Mouse (Mus musculus) midbrain, embryonic 13.5 days (tissue): ENCODE data around the gene Nid2. TPM values are rescaled to one million over a fixed set of nuclear protein-coding genes. Genes with fewer than 3 reads are reported as not detected.

Experiments
- ATAC-seq: fragments of 200-750 bp; cut with Nextera tagmentation; 2 replicates; pipeline ENCODE4 v1.8.0; 2017; ENCODE audit warnings: mild to moderate bottlenecking, moderate TSS enrichment, moderate library complexity
- H3K27ac ChIP-seq: fragments of 300-500 bp; sonication (generic); 2 replicates; pipeline ENCODE4 v1.5.1; 2015; ENCODE audit warnings: inconsistent platforms, mild to moderate bottlenecking, moderate library complexity
- H3K27me3 ChIP-seq: fragments of 300-500 bp; sonication (generic); 2 replicates; pipeline ENCODE4 v1.6.1; 2015; ENCODE audit warnings: mild to moderate bottlenecking, inconsistent platforms
- H3K36me3 ChIP-seq: fragments of 300-500 bp; sonication (generic); 2 replicates; pipeline ENCODE4 v1.6.1; 2015; ENCODE audit warnings: mild to moderate bottlenecking, inconsistent platforms
- H3K4me1 ChIP-seq: fragments of 300-500 bp; sonication (generic); replicated peaks from 2 replicates; pipeline ENCODE4 v1.6.1; 2015; ENCODE audit warnings: inconsistent platforms
- H3K4me2 ChIP-seq: fragments of 300-500 bp; sonication (generic); replicated peaks from 2 replicates; pipeline ENCODE4 v1.6.1; 2015; ENCODE audit warnings: moderate library complexity, mild to moderate bottlenecking, inconsistent platforms
- H3K4me3 ChIP-seq: fragments of 300-500 bp; sonication (generic); replicated peaks from 2 replicates; pipeline ENCODE4 v1.5.1; 2015; ENCODE audit warnings: mild to moderate bottlenecking, inconsistent platforms
- H3K9ac ChIP-seq: fragments of 300-500 bp; sonication (generic); replicated peaks from 2 replicates; pipeline ENCODE4 v1.6.1; 2015; ENCODE audit warnings: mild to moderate bottlenecking, inconsistent platforms
- H3K9me3 ChIP-seq: fragments of 300-500 bp; sonication (generic); 2 replicates; pipeline ENCODE4 v1.6.1; 2016; ENCODE audit warnings: mild to moderate bottlenecking, inconsistent platforms
- WGBS: fragments of 180-500 bp; shearing (Covaris S2); methylation state at CpG from one replicate; pipeline ENCODE4 v1.1.7; 2015; 5-methylcytosine and 5-hydroxymethylcytosine counted together
- polyA plus RNA-seq: library from polyadenylated mRNA; unstranded; fragments of >200 nt; fragmentation: Nextera tagmentation; extraction: Ambion mirVana; gene quantifications from 2 replicates; pipeline ENCODE4 v1.2.1, GENCODE M21; 2015

Gene Nid2
- polyA plus RNA-seq, 1 experiment from 2014 or later: 40.7 TPM

DNA sequence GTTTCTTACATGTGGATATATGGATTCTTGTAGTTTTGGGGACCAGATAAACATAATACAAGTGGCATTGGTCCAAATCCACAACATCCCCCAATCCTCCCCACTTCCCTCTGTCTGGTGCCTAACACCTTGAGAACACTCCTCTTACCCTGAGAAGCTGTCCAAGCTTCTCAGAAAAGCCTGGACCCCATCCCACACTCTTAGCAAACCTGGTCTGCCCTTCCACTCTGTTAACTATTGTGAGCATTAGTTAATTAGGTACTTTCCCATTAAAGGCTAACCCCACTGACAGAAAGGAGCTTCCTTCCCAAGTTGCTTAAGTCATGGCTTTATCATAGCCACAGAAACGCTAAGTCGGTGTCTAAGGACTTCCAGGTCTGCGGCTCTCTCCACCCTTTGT, 85.2 kb downstream of the Nid2 start:
- H3K4me3 ChIP-seq: no peak overlapping the region
- H3K4me2 ChIP-seq: no peak overlapping the region
- H3K36me3 ChIP-seq: no peaks in the 10 kb centered on the region
- H3K9me3 ChIP-seq: no peaks in the 10 kb centered on the region
- ATAC-seq: no peak
- peaks cover 3% of the 10 kb centered on the region; the same call in 1 of the 2 replicates for H3K4me1 ChIP-seq
- no peak overlapping the region for H3K27ac ChIP-seq
- H3K9ac ChIP-seq: no peak overlapping the region
- no peaks in the 10 kb centered on the region for H3K27me3 ChIP-seq
- WGBS: 89% methylated on average over 3 of the region's 3 CpGs

DNA sequence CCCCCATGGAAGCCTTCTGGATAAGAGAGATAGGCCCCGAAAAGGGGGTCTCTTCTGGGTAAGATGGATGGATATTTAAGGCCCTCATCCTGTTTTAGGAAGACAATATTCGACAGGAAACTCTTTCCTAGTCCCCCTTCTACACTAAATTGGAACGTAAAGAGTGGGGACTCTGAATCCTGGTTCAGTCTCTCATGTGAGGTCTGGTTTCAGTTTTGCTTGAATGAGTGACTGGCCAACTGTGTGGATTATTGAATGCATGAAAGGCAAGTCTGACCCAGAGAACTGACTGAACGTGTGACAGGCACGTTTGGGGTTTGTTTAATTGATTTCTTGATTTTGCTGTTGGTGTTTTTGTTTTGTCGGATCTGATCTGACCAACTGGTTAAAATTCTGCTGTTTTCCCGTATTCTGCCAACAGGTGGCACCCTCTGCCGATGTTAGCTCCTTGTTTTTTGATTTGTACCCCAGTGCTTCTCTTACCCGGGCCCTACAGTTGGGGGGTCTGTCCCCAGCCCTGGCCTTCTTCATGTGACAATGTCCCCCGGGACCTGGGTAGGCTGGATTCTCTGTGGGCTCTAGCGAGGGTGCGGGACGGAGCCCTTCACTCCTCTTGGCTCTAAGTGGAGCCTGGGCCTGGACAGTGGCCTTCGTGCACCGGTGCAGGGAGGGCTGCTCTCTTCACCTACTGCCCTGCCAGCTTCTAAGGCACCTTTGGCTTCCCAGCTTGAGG, 88.7 kb downstream of the Nid2 start:
- WGBS: 26% methylated on average over 15 of the region's 15 CpGs
- H3K36me3 ChIP-seq: no peaks in the 10 kb centered on the region
- no peaks in the 10 kb centered on the region for H3K9me3 ChIP-seq
- ATAC-seq: peak; percentile 83
- H3K27me3 ChIP-seq: no peaks in the 10 kb centered on the region
- peak overlapping the region; percentile 49 for H3K4me2 ChIP-seq
- no peak overlapping the region for H3K27ac ChIP-seq
- H3K4me3 ChIP-seq: peak overlapping the region; percentile 23; the same call in 1 of the 2 replicates
- peak overlapping the region; percentile 61 for H3K9ac ChIP-seq
- peaks cover 3% of the 10 kb centered on the region; the same call in 1 of the 2 replicates for H3K4me1 ChIP-seq

DNA sequence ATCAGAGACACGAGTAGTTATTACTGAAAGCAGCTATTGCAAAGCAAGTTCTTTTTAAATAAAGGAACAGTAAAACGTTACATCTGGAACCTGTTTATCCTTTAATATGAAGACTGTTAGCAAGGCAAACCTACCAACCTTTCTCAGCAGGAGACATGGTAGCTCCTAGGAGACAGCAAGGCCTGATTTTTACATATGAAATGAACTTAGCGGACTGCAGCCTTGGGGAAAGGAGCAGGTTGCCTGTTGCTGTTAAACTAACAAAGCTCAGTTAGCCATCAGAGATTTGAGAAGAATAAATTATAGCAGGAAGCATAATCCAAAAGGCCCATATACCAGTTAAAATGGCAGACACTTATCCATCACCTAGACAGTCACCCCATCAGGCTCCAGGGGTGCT, 102.4 kb downstream of the Nid2 start:
- no peak overlapping the region for H3K4me2 ChIP-seq
- H3K4me3 ChIP-seq: no peak overlapping the region
- H3K4me1 ChIP-seq: no peaks in the 10 kb centered on the region
- no peaks in the 10 kb centered on the region for H3K36me3 ChIP-seq
- H3K27ac ChIP-seq: no peak overlapping the region
- ATAC-seq: no peak
- 42% methylated on average over 3 of the region's 3 CpGs for WGBS
- H3K27me3 ChIP-seq: no peaks in the 10 kb centered on the region
- H3K9ac ChIP-seq: no peak overlapping the region
- no peaks in the 10 kb centered on the region for H3K9me3 ChIP-seq

DNA sequence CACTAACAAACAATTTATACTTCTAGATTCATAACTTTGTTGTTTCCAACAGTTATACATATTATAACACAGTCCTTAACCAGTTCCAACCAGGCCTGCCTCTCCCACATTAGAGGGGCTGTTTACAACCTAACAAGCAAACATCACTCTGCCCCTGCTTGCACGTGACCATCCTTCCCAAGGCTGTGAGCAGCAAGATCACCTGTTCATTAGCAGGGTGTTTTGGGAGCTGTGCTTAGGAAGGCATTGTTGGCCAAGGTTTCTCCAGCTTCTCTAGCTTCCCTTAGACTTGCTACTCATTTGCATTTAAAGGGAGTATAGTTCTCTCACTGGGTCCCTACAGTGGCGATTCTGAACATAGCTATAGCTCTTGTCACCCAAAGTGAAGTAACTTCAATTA, 107.2 kb downstream of the Nid2 start:
- Histone ChIP-seq H3K9me3 (no peaks in the 10 kb centered on the region), H3K27ac (no peak overlapping the region), H3K36me3 (no peaks in the 10 kb centered on the region), H3K9ac (no peak overlapping the region), H3K4me3 (no peak overlapping the region), H3K4me2 (no peak overlapping the region), H3K27me3 (no peaks in the 10 kb centered on the region), H3K4me1 (no peaks in the 10 kb centered on the region)
- 88% methylated on average over 2 of the region's 2 CpGs for WGBS
- ATAC-seq: no peak

DNA sequence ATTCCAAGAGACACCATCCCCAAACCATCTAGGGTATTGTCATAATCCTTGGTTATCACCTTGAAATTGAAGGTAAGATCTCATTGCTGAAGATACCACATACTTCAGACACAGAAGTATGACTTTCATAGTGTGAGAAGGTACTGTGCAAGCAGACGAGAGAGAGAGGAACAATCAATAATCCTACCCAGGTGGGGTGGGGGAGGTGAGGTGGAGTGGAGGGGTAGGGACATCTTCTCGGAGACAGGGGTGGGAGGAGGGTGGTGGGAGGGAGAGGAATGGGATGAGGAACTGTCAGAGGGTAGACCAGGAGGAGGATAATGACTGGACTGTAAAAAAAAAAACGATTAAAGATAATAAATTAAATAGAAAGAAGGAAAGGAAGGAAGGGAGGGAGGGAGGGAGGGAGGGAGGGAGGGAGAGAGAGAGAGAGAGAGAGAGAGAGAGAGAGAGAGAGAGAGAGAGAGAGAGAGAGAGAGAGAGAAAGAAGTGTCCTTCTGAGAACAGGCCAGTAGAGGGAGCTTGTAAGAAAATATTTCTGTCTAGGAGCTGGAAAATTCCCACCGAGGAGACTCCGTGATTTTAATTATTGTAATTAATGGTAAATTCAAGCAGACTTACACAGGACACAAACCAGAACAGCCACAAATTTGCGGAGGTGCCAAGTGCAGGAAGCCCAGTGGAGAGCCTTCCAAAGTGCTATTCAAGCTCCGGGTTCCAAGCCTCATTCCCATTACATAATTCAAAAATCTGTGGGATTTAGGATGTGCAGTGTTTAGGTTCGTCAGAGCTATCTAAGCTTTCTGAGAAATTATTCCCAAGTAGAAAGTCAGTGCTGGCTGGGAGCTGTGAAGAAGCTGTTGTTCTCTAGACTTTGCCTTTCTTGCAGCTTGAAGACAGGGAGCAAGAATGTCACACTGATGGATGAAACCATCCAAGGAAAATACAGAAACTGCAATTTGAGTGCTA, 108.0 kb downstream of the Nid2 start:
- no peak for ATAC-seq
- WGBS: 48% methylated on average over 8 of the region's 8 CpGs
- Histone ChIP-seq H3K9ac (no peak overlapping the region), H3K27ac (no peak overlapping the region), H3K4me2 (no peak overlapping the region), H3K27me3 (no peaks in the 10 kb centered on the region), H3K4me3 (no peak overlapping the region), H3K9me3 (no peaks in the 10 kb centered on the region), H3K4me1 (no peaks in the 10 kb centered on the region), H3K36me3 (no peaks in the 10 kb centered on the region)

DNA sequence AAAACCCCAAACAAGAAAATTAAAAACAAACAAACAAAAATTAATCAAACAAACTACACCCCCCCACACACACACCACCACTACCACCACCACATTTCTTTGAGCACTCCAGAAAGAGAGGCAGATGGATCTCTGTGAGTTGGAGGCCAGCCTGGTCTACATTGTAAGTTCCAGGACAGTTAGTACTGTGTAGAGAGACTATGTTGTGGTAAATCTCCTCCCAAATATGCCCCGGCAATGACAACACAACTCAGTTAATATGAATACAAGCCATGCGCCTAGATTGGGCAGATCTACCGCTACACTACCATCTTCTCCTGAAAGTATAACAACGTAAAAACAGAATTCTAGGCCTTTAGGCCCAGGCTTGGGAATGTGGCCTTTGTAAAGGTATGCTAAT, 109.2 kb downstream of the Nid2 start:
- 91% methylated on average over 4 of the region's 4 CpGs for WGBS
- no peak overlapping the region for H3K27ac ChIP-seq
- H3K4me3 ChIP-seq: no peak overlapping the region
- no peaks in the 10 kb centered on the region for H3K27me3 ChIP-seq
- no peak for ATAC-seq
- H3K4me1 ChIP-seq: no peaks in the 10 kb centered on the region
- H3K36me3 ChIP-seq: no peaks in the 10 kb centered on the region
- no peak overlapping the region for H3K9ac ChIP-seq
- no peak overlapping the region for H3K4me2 ChIP-seq
- H3K9me3 ChIP-seq: no peaks in the 10 kb centered on the region

Other genes with a start within 250 kb of the Nid2 start
- 0.27 and 0.71 TPM in 2 replicates for gene Gm2244, start 201.3 kb upstream of the Nid2 start, polyA plus RNA-seq
- gene Gm2237, start 166.1 kb upstream of the Nid2 start, polyA plus RNA-seq: 4.7 and 6.1 TPM in 2 replicates
- gene Gm5458, start 148.7 kb upstream of the Nid2 start, polyA plus RNA-seq: not detected in 2 replicates
- 210 and 215 TPM in 2 replicates for gene Rtraf, start 72.6 kb downstream of the Nid2 start, polyA plus RNA-seq
- gene Gng2, start 226.4 kb downstream of the Nid2 start, polyA plus RNA-seq: 367 and 370 TPM in 2 replicates